Mouse (Mus musculus) testis, adult 2 months (tissue): Measurements from ENCODE around the gene Vps33a. TPM values are rescaled to one million over a fixed set of nuclear protein-coding genes. Genes with fewer than 3 reads are reported as not detected.

Experiments used
- H3K27ac ChIP-seq: fragments of 200-500 bp; 2 replicates; pipeline ENCODE4 v1.5.1; 2012; ENCODE audit warnings: low read depth, low read length; ENCODE audit not compliant: control insufficient read depth, insufficient read depth
- H3K27me3 ChIP-seq: fragments of 200-500 bp; 2 replicates; pipeline ENCODE4 v1.6.1; 2012; ENCODE audit warnings: mild to moderate bottlenecking, low read length, moderate library complexity; ENCODE audit not compliant: control insufficient read depth, insufficient read depth
- H3K36me3 ChIP-seq: fragments of 200-500 bp; 2 replicates; pipeline ENCODE4 v1.6.1; 2012; ENCODE audit warnings: mild to moderate bottlenecking, low read length; ENCODE audit not compliant: control insufficient read depth, insufficient read depth
- H3K4me1 ChIP-seq: fragments of 200-500 bp; 2 replicates; pipeline ENCODE4 v1.6.1; 2012; ENCODE audit warnings: low read length; ENCODE audit not compliant: control insufficient read depth, insufficient read depth
- H3K4me3 ChIP-seq: fragments of 200-500 bp; 2 replicates; pipeline ENCODE4 v1.5.1; 2012; ENCODE audit warnings: low read depth, mild to moderate bottlenecking, low read length, moderate library complexity, mixed read lengths; ENCODE audit not compliant: control insufficient read depth
- CTCF ChIP-seq: fragments of 200-500 bp; IDR thresholded peaks from 2 replicates; pipeline ENCODE4 v1.5.1; 2012; ENCODE audit warnings: low read depth, mild to moderate bottlenecking, inconsistent platforms, low read length, moderate library complexity; ENCODE audit not compliant: control insufficient read depth, insufficient read depth, insufficient replicate concordance
- POLR2A ChIP-seq: fragments of 200-500 bp; IDR thresholded peaks from 2 replicates; pipeline ENCODE4 v1.6.1; 2012; ENCODE audit warnings: low read depth, mild to moderate bottlenecking, inconsistent platforms, low read length, moderate library complexity; ENCODE audit not compliant: control insufficient read depth
- polyA plus RNA-seq: library from polyadenylated mRNA; depleted of rRNA; stranded (reverse); fragments of >200 nt; gene quantifications from 2 replicates; pipeline ENCODE4 v1.2.3, GENCODE M21; 2012; rRNA removed

The Vps33a gene
- polyA plus RNA-seq, 1 experiment = 5.8 TPM

DNA sequence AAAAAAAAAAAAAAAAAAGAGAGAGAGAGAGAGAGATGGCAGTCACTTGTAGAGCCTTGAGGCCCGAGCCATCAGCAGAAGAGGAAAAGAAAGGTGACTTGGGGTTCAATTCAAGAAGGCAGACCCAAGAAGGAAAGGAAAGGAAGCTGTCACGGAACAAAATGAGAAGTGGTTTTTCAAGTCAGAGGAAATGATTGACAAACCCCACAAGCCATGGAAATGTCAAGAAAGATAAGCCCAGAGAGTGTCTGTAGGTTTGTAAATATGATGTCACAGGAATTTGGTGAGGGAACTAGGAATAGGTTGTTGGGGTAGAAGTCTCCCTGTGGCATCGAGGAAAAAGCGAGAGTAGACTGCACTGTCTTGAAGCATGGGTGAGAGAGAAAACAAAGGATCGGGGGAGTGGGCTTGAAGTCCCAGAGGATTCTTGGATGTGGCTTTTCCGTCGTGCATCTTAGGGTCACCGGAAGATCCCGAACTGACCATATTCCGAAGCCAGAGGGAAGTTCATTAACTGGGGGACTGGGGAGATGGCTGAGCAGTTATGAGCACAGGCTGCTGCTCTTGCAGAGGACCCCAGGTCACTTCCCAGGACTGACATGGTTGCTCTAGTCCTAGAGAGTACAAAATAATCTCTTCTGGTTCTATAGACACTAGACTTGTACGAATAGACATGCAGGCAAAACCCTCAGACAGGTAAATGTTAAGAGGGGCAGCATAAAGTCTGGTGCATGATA lies 85.0 kb downstream of the Vps33a start:
- Histone ChIP-seq H3K4me3 (no peak overlapping the region), H3K27me3 (no peaks in the 10 kb centered on the region), H3K4me1 (peaks cover 6% of the 10 kb centered on the region), H3K36me3 (no peaks in the 10 kb centered on the region), H3K27ac (no peak overlapping the region)
- TF ChIP-seq POLR2A (no peak), CTCF (no peak)

Other genes with a start within 250 kb of the Vps33a start
- 0.73 and 0.88 TPM in 2 replicates for gene Bcl7a, start 229.2 kb downstream of the Vps33a start, polyA plus RNA-seq
- 17.4 and 18.8 TPM in 2 replicates for gene Mlxip, start 178.2 kb downstream of the Vps33a start, polyA plus RNA-seq
- 129 and 131 TPM in 2 replicates for gene Lrrc43, start 83.7 kb downstream of the Vps33a start, polyA plus RNA-seq
- gene Il31, start 83.5 kb downstream of the Vps33a start, polyA plus RNA-seq = 28.7 and 29.8 TPM in 2 replicates
- 19.2 and 19.5 TPM in 2 replicates for gene B3gnt4, start 62.6 kb downstream of the Vps33a start, polyA plus RNA-seq
- 325 and 367 TPM in 2 replicates for gene Diablo, start 48.9 kb downstream of the Vps33a start, polyA plus RNA-seq
- 5.1 and 5.2 TPM in 2 replicates for gene Gm49027, start 47.5 kb downstream of the Vps33a start, polyA plus RNA-seq
- gene Clip1, start 111.6 kb upstream of the Vps33a start, polyA plus RNA-seq = 96.1 and 101 TPM in 2 replicates
- 49.2 and 54.8 TPM in 2 replicates for gene Zcchc8, start 148.1 kb upstream of the Vps33a start, polyA plus RNA-seq
- 14.5 and 16.0 TPM in 2 replicates for gene Rsrc2, start 176.4 kb upstream of the Vps33a start, polyA plus RNA-seq
- 10.0 and 11.3 TPM in 2 replicates for gene Kntc1, start 176.7 kb upstream of the Vps33a start, polyA plus RNA-seq